Mouse (Mus musculus) lung, embryonic 15.5 days (tissue): ENCODE data around the gene Grhl1. TPM values are rescaled to one million over a fixed set of nuclear protein-coding genes. Genes with fewer than 3 reads are reported as not detected.
A peak's percentile ranks its signal among the peaks of the same experiment; 100 is the strongest.

Source experiments
- ATAC-seq: fragments of 200-750 bp; cut with Nextera tagmentation; 2 replicates; pipeline ENCODE4 v1.8.0; 2017; ENCODE audit warnings: moderate number of reproducible peaks, borderline replicate concordance; ENCODE audit not compliant: low FRiP score, low TSS enrichment; ENCODE audit errors: extremely low read depth
- H3K27ac ChIP-seq: fragments of 300-500 bp; sonication (generic); 2 replicates; pipeline ENCODE4 v1.5.1; 2015; ENCODE audit warnings: moderate library complexity, mild to moderate bottlenecking, inconsistent platforms
- H3K27me3 ChIP-seq: fragments of 300-500 bp; sonication (generic); 2 replicates; pipeline ENCODE4 v1.6.1; 2015; ENCODE audit warnings: inconsistent platforms
- H3K36me3 ChIP-seq: fragments of 300-500 bp; sonication (generic); 2 replicates; pipeline ENCODE4 v1.6.1; 2015; ENCODE audit warnings: inconsistent platforms
- H3K4me1 ChIP-seq: fragments of 300-500 bp; sonication (generic); 2 replicates; pipeline ENCODE4 v1.6.1; 2015; ENCODE audit warnings: inconsistent platforms
- H3K4me2 ChIP-seq: fragments of 300-500 bp; sonication (generic); 2 replicates; pipeline ENCODE4 v1.6.1; 2015; ENCODE audit warnings: inconsistent platforms, mild to moderate bottlenecking, moderate library complexity
- H3K4me3 ChIP-seq: fragments of 300-500 bp; sonication (generic); 2 replicates; pipeline ENCODE4 v1.5.1; 2015; ENCODE audit warnings: mild to moderate bottlenecking, inconsistent platforms
- H3K9ac ChIP-seq: fragments of 300-500 bp; sonication (generic); 2 replicates; pipeline ENCODE4 v1.6.1; 2015; ENCODE audit warnings: inconsistent platforms
- H3K9me3 ChIP-seq: fragments of 300-500 bp; sonication (generic); 2 replicates; pipeline ENCODE4 v1.6.1; 2016; ENCODE audit warnings: inconsistent platforms
- WGBS: fragments of 180-500 bp; shearing (Covaris S2); methylation state at CpG from one replicate; pipeline ENCODE4 v1.1.7; 2015; 5-methylcytosine and 5-hydroxymethylcytosine counted together
- polyA plus RNA-seq: library from polyadenylated mRNA; unstranded; fragments of >200 nt; fragmentation: Nextera tagmentation; extraction: Ambion mirVana; gene quantifications from 2 replicates; pipeline ENCODE4 v1.2.1, GENCODE M21; 2015

Grhl1 gene
- polyA plus RNA-seq, 1 experiment from 2014 or later = 3.7 TPM

- peak within 1 kb of the TSS; percentile 63 for H3K4me3 ChIP-seq
- H3K9me3 ChIP-seq = no peaks in the 10 kb centered on the region
- peak within 1 kb of the TSS; percentile 88 for H3K27ac ChIP-seq
- H3K4me2 ChIP-seq = peak within 1 kb of the TSS; percentile 70
- H3K27me3 ChIP-seq = no peaks in the 10 kb centered on the region
- H3K9ac ChIP-seq = peak within 1 kb of the TSS; percentile 58
- peaks cover 19% of the 10 kb centered on the region for H3K4me1 ChIP-seq
- ATAC-seq = peak; percentile 95
- H3K36me3 ChIP-seq = peaks cover 25% of the 10 kb centered on the region
- 1% methylated on average over 55 of the region's 68 CpGs for WGBS
These were observed 79.0 kb downstream of the Grhl1 start, which contains the start of gene Klf11 for GRCm38 (mm10) chr12:24651063-24651557. Gene Klf11 (plus strand): TSS chr12:24651274.

- peak overlapping the region; percentile 70 for H3K4me2 ChIP-seq
- peak overlapping the region; percentile 58 for H3K9ac ChIP-seq
- no peaks in the 10 kb centered on the region for H3K27me3 ChIP-seq
- WGBS = under 1% methylated on average over 35 of the region's 36 CpGs
- peaks cover 19% of the 10 kb centered on the region for H3K4me1 ChIP-seq
- H3K4me3 ChIP-seq = peak overlapping the region; percentile 63
- H3K9me3 ChIP-seq = no peaks in the 10 kb centered on the region
- peak overlapping the region; percentile 88 for H3K27ac ChIP-seq
- ATAC-seq = peak; percentile 79
- H3K36me3 ChIP-seq = peaks cover 28% of the 10 kb centered on the region
These were observed 79.7 kb downstream of the Grhl1 start for GRCm38 (mm10) chr12:24651642-24652342.

GRCm38 (mm10) chr12:24654065-24654862 lies 82.2 kb downstream of the Grhl1 start:
- Histone ChIP-seq H3K4me3 (no peak overlapping the region), H3K36me3 (peaks cover 35% of the 10 kb centered on the region), H3K27ac (no peak overlapping the region), H3K9me3 (no peaks in the 10 kb centered on the region), H3K4me1 (peaks cover 19% of the 10 kb centered on the region), H3K9ac (no peak overlapping the region), H3K4me2 (no peak overlapping the region), H3K27me3 (no peaks in the 10 kb centered on the region)
- ATAC-seq = no peak
- WGBS = 84% methylated on average over 16 of the region's 16 CpGs

- no peak overlapping the region for H3K27ac ChIP-seq
- H3K9me3 ChIP-seq = no peaks in the 10 kb centered on the region
- H3K4me1 ChIP-seq = peaks cover 12% of the 10 kb centered on the region
- no peak overlapping the region for H3K9ac ChIP-seq
- H3K36me3 ChIP-seq = peaks cover 49% of the 10 kb centered on the region
- no peaks in the 10 kb centered on the region for H3K27me3 ChIP-seq
- 73% methylated on average over 3 of the region's 3 CpGs for WGBS
- H3K4me2 ChIP-seq = no peak overlapping the region
- H3K4me3 ChIP-seq = no peak overlapping the region
- no peak for ATAC-seq
These were observed 84.4 kb downstream of the Grhl1 start for GRCm38 (mm10) chr12:24656436-24656835.

GRCm38 (mm10) chr12:24658998-24659397 lies 86.9 kb downstream of the Grhl1 start:
- WGBS = 86% methylated on average over 4 of the region's 4 CpGs
- H3K27me3 ChIP-seq = no peaks in the 10 kb centered on the region
- H3K4me1 ChIP-seq = no peaks in the 10 kb centered on the region
- H3K4me2 ChIP-seq = no peak overlapping the region
- no peak overlapping the region for H3K27ac ChIP-seq
- H3K9ac ChIP-seq = no peak overlapping the region
- peaks cover 53% of the 10 kb centered on the region for H3K36me3 ChIP-seq
- ATAC-seq = no peak
- H3K9me3 ChIP-seq = no peaks in the 10 kb centered on the region
- no peak overlapping the region for H3K4me3 ChIP-seq

GRCm38 (mm10) chr12:24659923-24660322 lies 87.8 kb downstream of the Grhl1 start:
- 85% methylated on average over 9 of the region's 9 CpGs for WGBS
- no peaks in the 10 kb centered on the region for H3K9me3 ChIP-seq
- H3K4me1 ChIP-seq = no peaks in the 10 kb centered on the region
- peaks cover 45% of the 10 kb centered on the region for H3K36me3 ChIP-seq
- no peak overlapping the region for H3K4me3 ChIP-seq
- H3K4me2 ChIP-seq = no peak overlapping the region
- no peak for ATAC-seq
- H3K9ac ChIP-seq = no peak overlapping the region
- no peak overlapping the region for H3K27ac ChIP-seq
- H3K27me3 ChIP-seq = no peaks in the 10 kb centered on the region

- no peak overlapping the region for H3K4me3 ChIP-seq
- no peak overlapping the region for H3K9ac ChIP-seq
- ATAC-seq = no peak
- H3K4me2 ChIP-seq = no peak overlapping the region
- no peaks in the 10 kb centered on the region for H3K9me3 ChIP-seq
- H3K27me3 ChIP-seq = no peaks in the 10 kb centered on the region
- H3K27ac ChIP-seq = no peak overlapping the region
- peaks cover 35% of the 10 kb centered on the region for H3K36me3 ChIP-seq
- WGBS = 75% methylated on average over 4 of the region's 4 CpGs
- H3K4me1 ChIP-seq = no peaks in the 10 kb centered on the region
These were observed 89.0 kb downstream of the Grhl1 start for GRCm38 (mm10) chr12:24661100-24661499.

- WGBS = 80% methylated on average over 5 of the region's 5 CpGs
- H3K27me3 ChIP-seq = no peaks in the 10 kb centered on the region
- no peaks in the 10 kb centered on the region for H3K9me3 ChIP-seq
- no peak for ATAC-seq
- H3K27ac ChIP-seq = no peak overlapping the region
- no peak overlapping the region for H3K9ac ChIP-seq
- H3K36me3 ChIP-seq = peaks cover 32% of the 10 kb centered on the region
- H3K4me1 ChIP-seq = no peaks in the 10 kb centered on the region
- H3K4me2 ChIP-seq = no peak overlapping the region
- no peak overlapping the region for H3K4me3 ChIP-seq
These were observed 90.0 kb downstream of the Grhl1 start for GRCm38 (mm10) chr12:24662131-24662530.

Other genes starting within 250 kb of the Grhl1 start
- 28.2 and 28.8 TPM in 2 replicates for gene Taf1b, start 73.9 kb upstream of the Grhl1 start, polyA plus RNA-seq
- gene Klf11, start 79.0 kb downstream of the Grhl1 start, polyA plus RNA-seq = 12.6 and 15.0 TPM in 2 replicates
- gene Cys1, start 109.5 kb downstream of the Grhl1 start, polyA plus RNA-seq = 2.1 and 2.2 TPM in 2 replicates
- 222 and 224 TPM in 2 replicates for gene Rrm2, start 136.0 kb downstream of the Grhl1 start, polyA plus RNA-seq